Mouse (Mus musculus) midbrain, embryonic 14.5 days (tissue): ENCODE measurements at regions not wholly inside any gene's neighbourhood (a gene's known extent, or its start where the extent isn't known, plus 50 kb on each side); places are given as distances from the start of the nearest gene placed in this dataset.

Source experiments
- ATAC-seq: fragments of 200-750 bp; cut with Nextera tagmentation; 2 replicates; pipeline ENCODE4 v1.8.0; 2017; ENCODE audit warnings: moderate number of reproducible peaks, moderate library complexity; ENCODE audit not compliant: low FRiP score, low TSS enrichment
- DNase-seq: peaks from one replicate; pipeline ENCODE4 v3.0.0-alpha.2; 2015
- H3K27ac ChIP-seq: fragments of 300-500 bp; sonication (generic); replicated peaks from 2 replicates; pipeline ENCODE4 v1.5.1; 2014; ENCODE audit warnings: mild to moderate bottlenecking, low read depth, low read length, moderate library complexity
- H3K27me3 ChIP-seq: fragments of 300-500 bp; sonication (generic); 2 replicates; pipeline ENCODE4 v1.6.1; 2014; ENCODE audit warnings: low read length, control low read depth, mixed read lengths; ENCODE audit not compliant: control insufficient read depth, insufficient read depth
- H3K36me3 ChIP-seq: fragments of 300-500 bp; sonication (generic); 2 replicates; pipeline ENCODE4 v1.6.1; 2014; ENCODE audit warnings: low read length, control low read depth; ENCODE audit not compliant: control insufficient read depth, insufficient read depth
- H3K4me1 ChIP-seq: fragments of 300-500 bp; sonication (generic); 2 replicates; pipeline ENCODE4 v1.6.1; 2014; ENCODE audit warnings: mild to moderate bottlenecking, antibody characterized with exemption, low read length, control low read depth; ENCODE audit not compliant: control insufficient read depth, insufficient read depth
- H3K4me2 ChIP-seq: fragments of 300-500 bp; sonication (generic); 2 replicates; pipeline ENCODE4 v1.6.1; 2014; ENCODE audit warnings: mild to moderate bottlenecking, low read length, moderate library complexity
- H3K4me3 ChIP-seq: fragments of 300-500 bp; sonication (generic); replicated peaks from 2 replicates; pipeline ENCODE4 v1.5.1; 2014; ENCODE audit warnings: low read depth, low read length
- H3K9ac ChIP-seq: fragments of 300-500 bp; sonication (generic); replicated peaks from 2 replicates; pipeline ENCODE4 v1.6.1; 2014; ENCODE audit warnings: mild to moderate bottlenecking, low read length, moderate library complexity
- H3K9me3 ChIP-seq: fragments of 300-500 bp; sonication (generic); 2 replicates; pipeline ENCODE4 v1.6.1; 2016; ENCODE audit warnings: low read length, control low read depth, mixed read lengths; ENCODE audit not compliant: control insufficient read depth
- WGBS: fragments of 180-500 bp; shearing (Covaris S2); extraction: QIAGEN DNeasy Blood & Tissue Kit; methylation state at CpG from one replicate; pipeline ENCODE4 v1.1.7; 2014; 5-methylcytosine and 5-hydroxymethylcytosine counted together

DNA sequence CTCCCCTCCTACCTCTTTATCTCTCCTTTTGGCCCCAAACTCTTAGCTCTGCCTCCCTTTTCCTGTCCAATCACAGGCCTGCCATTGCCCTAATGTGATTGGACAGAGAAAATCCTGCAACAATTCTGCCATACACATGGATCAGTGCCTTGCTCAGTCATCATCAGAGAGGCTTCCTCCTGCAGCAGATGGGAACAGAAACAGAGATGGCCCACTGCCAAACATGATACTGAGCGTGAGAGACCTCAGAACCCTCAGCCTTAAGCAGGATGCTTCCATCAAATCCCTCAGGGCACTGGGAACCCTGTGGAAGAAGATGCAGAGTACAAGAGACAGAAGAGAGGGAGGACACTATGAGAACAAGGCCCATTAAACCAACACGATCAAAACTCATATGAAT is 62.8 kb upstream of the Cacna2d3 start:
- no peak overlapping the region for H3K4me2 ChIP-seq
- no peak overlapping the region for H3K27ac ChIP-seq
- H3K9ac ChIP-seq: no peak overlapping the region
- DNase-seq (no peak), ATAC-seq (no peak)
- no peaks in the 10 kb centered on the region for H3K9me3 ChIP-seq
- H3K4me1 ChIP-seq: no peaks in the 10 kb centered on the region
- 73% methylated on average over 2 of the region's 2 CpGs for WGBS
- no peaks in the 10 kb centered on the region for H3K36me3 ChIP-seq
- no peak overlapping the region for H3K4me3 ChIP-seq
- no peaks in the 10 kb centered on the region for H3K27me3 ChIP-seq

DNA sequence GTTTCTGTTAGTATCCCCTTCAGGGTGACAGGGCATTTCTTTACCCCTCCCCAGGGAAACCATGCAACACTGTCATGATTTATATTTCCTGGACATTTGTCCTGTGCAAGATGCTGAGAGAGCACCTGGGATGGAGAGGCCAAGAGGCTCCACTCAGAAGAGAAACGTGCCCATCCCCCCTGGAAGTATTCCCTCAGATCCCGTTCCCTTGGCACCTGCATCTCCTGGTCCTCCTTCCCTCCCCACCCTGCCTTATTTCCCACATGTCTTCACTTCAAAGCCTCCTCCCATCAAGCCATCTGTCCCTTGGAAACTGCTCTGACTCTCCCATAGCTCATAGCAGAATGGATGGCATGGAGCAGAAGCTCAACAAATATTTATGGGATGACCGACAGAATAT is 64.8 kb upstream of the Cacna2d3 start:
- 91% methylated on average over 3 of the region's 3 CpGs for WGBS
- DNase-seq: no peak
- no peaks in the 10 kb centered on the region for H3K9me3 ChIP-seq
- H3K27ac ChIP-seq: no peak overlapping the region
- H3K4me1 ChIP-seq: no peaks in the 10 kb centered on the region
- no peak for ATAC-seq
- H3K4me3 ChIP-seq: no peak overlapping the region
- H3K9ac ChIP-seq: no peak overlapping the region
- no peak overlapping the region for H3K4me2 ChIP-seq
- H3K36me3 ChIP-seq: no peaks in the 10 kb centered on the region
- no peaks in the 10 kb centered on the region for H3K27me3 ChIP-seq

DNA sequence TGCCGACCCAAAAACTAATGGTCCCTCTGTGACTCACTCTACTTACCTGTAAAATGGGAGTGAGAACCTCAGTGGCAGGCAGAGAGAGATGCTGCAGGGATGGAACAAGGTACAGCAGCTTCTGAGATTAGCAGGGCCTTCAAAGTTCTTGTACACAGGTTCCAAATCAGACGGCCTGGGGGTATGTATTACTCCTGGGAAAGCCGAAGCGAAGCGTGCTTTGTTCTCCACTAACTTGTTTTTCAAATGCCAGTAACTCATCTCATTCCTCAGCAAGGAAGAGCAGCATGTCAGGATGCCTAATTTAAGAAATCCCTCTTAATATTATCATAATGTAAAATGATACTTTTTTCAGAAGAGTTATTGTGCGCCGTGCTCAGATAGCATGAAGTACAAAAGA is 66.1 kb upstream of the Cacna2d3 start:
- Histone ChIP-seq H3K4me2 (no peak overlapping the region), H3K9ac (no peak overlapping the region), H3K4me3 (no peak overlapping the region), H3K9me3 (no peaks in the 10 kb centered on the region), H3K4me1 (no peaks in the 10 kb centered on the region), H3K36me3 (no peaks in the 10 kb centered on the region), H3K27ac (no peak overlapping the region), H3K27me3 (no peaks in the 10 kb centered on the region)
- ATAC-seq: no peak
- WGBS: 57% methylated on average over 7 of the region's 7 CpGs
- peak; percentile 51 for DNase-seq

DNA sequence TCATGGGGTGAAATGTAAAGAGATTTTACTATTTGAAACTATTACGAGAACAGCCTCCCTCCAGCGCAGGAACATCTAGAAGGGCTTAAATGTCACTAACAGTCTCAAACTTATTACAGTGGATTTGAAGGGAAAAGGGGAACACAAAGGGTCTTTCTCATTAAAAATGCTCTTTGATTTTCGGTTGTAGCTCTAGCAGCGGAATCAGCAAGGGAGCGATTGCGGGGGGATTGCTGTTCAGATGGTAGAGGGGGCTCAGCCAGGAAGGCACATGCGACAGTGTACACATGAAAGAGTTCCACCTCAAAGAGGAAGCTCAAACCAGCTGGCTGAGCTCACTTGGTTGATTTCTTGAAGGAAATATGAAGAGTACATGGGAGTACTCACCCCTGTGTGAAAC is 66.7 kb upstream of the Cacna2d3 start:
- Histone ChIP-seq H3K4me2 (no peak overlapping the region), H3K27me3 (no peaks in the 10 kb centered on the region), H3K27ac (no peak overlapping the region), H3K4me3 (no peak overlapping the region), H3K4me1 (no peaks in the 10 kb centered on the region), H3K36me3 (no peaks in the 10 kb centered on the region), H3K9me3 (no peaks in the 10 kb centered on the region), H3K9ac (no peak overlapping the region)
- 48% methylated on average over 7 of the region's 7 CpGs for WGBS
- DNase-seq (peak; percentile 66), ATAC-seq (no peak)

DNA sequence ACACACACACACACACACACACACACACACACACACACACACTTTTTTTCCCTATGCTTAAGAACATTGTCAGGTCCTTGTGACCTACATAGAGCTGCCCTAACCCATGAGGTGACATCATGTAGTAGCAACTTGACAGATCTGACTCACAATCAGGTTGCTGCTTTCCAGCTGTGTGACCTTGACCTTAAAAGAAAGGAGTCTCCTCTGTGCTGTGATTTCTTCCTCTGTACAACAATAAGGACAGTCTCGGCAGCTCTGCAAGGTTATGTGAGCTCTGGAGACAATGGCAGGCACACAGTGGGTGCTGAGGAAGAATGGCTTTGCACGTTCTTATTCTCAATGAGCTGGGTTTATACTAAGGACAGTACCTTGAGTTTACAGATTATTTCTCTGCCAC is 73.7 kb upstream of the Cacna2d3 start:
- Histone ChIP-seq H3K36me3 (no peaks in the 10 kb centered on the region), H3K4me1 (no peaks in the 10 kb centered on the region), H3K4me3 (no peak overlapping the region), H3K9me3 (no peaks in the 10 kb centered on the region), H3K27ac (no peak overlapping the region), H3K9ac (no peak overlapping the region), H3K4me2 (no peak overlapping the region), H3K27me3 (no peaks in the 10 kb centered on the region)
- ATAC-seq: no peak
- DNase-seq: no peak
- WGBS: 5% methylated on average over 2 of the region's 2 CpGs

DNA sequence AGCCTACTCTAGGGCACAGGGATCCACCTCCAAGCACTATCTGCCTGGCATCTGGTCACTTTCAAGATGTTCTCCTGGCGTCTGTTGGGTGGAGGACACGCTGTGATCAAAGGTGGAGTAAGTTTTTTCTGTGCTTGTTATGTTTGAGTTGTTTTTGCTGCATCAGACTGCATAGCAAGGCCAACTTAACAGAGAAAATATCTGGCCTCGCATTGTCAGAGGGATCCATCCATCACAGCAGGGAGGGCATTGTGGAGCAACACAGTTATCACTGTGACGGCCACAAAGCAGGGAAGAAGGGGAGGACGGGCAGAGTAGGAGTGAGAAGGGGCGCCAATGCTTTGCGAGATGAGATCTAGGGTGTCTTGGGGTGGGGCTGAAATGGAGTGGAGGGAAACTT is 74.7 kb upstream of the Cacna2d3 start:
- WGBS: 68% methylated on average over 7 of the region's 7 CpGs

DNA sequence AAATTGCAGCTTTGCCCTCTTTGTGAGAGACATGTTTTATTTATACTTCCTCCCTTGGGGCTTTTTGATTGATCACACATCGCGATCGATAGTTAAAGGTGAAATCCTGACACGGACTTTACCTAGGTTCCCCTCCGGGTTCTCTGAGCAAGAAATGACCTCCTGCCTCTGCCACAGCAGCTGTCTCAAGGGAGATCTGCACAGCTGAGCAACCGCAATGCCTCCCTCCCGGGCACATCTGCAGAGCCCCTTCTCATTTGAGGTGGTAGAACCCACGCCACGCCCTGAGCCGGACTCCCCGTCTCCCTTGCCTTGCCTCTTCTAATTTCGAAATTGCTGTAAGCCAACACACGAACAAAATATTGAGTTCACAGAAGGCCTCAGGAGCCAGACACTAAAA is 78.2 kb upstream of the Cacna2d3 start:
- Histone ChIP-seq H3K4me1 (no peaks in the 10 kb centered on the region), H3K9ac (no peak overlapping the region), H3K9me3 (no peaks in the 10 kb centered on the region), H3K27me3 (no peaks in the 10 kb centered on the region), H3K4me2 (no peak overlapping the region), H3K36me3 (no peaks in the 10 kb centered on the region), H3K27ac (no peak overlapping the region), H3K4me3 (no peak overlapping the region)
- ATAC-seq (no peak), DNase-seq (peak; percentile 32)
- WGBS: 77% methylated on average over 13 of the region's 13 CpGs

More for the DNA sequence above, 74.7 kb upstream of the Cacna2d3 start:
- ATAC-seq (no peak), DNase-seq (no peak)
- no peak overlapping the region for H3K27ac ChIP-seq
- H3K36me3 ChIP-seq: no peaks in the 10 kb centered on the region
- H3K4me2 ChIP-seq: no peak overlapping the region
- no peak overlapping the region for H3K4me3 ChIP-seq
- H3K27me3 ChIP-seq: no peaks in the 10 kb centered on the region
- no peaks in the 10 kb centered on the region for H3K9me3 ChIP-seq
- H3K4me1 ChIP-seq: no peaks in the 10 kb centered on the region
- no peak overlapping the region for H3K9ac ChIP-seq

DNA sequence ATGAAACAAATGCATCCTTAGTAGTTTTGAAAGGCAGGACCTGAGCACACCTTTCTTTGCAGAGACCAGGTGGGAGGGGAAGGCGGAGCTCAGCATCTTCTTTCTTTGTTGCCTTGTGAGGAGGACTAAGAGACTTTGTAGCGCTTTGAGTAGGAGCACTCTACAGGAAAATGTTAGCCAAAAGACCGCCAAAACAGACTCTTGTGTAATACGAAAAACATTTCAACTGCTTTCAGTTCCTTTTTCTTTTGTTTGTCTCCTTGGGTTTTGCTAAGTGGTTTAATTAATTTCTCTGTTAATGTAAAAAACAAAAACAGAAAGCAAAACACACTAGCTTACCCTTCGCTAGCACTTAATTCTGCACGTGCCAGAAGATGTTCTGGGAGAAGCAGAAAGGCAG is 83.6 kb upstream of the Cacna2d3 start:
- H3K4me3 ChIP-seq: no peak overlapping the region
- no peaks in the 10 kb centered on the region for H3K4me1 ChIP-seq
- no peaks in the 10 kb centered on the region for H3K9me3 ChIP-seq
- no peak overlapping the region for H3K27ac ChIP-seq
- no peak overlapping the region for H3K4me2 ChIP-seq
- WGBS: 88% methylated on average over 6 of the region's 6 CpGs
- no peak for ATAC-seq
- DNase-seq: no peak
- H3K36me3 ChIP-seq: no peaks in the 10 kb centered on the region
- H3K9ac ChIP-seq: no peak overlapping the region
- H3K27me3 ChIP-seq: no peaks in the 10 kb centered on the region

DNA sequence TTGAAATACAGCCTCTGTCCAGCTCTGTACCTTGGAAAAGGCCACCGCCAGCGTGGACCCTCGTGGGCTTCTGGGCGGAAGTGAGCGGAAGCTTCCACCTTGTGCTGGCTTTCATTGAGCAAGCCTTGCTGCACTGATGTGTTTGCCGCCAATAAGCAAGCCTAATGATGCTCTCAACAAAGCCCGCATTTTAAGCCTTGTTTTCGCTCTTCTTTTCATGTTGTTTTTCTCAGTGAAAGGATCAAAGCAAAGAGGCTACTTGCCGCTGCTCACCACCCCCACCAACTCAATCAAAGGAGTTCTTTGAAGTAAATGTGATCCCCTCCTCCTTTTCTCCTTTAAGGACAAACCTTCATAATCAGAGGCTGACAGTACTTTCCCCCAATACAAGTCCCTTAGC is 86.2 kb upstream of the Cacna2d3 start:
- Histone ChIP-seq H3K27ac (no peak overlapping the region), H3K4me2 (no peak overlapping the region), H3K36me3 (no peaks in the 10 kb centered on the region), H3K9ac (no peak overlapping the region), H3K9me3 (peaks cover 4% of the 10 kb centered on the region; the same call in 1 of the 2 replicates), H3K27me3 (no peaks in the 10 kb centered on the region), H3K4me3 (no peak overlapping the region), H3K4me1 (no peaks in the 10 kb centered on the region)
- DNase-seq (peak; percentile 36), ATAC-seq (no peak)
- 43% methylated on average over 9 of the region's 9 CpGs for WGBS
